Mouse (Mus musculus): ENCODE data around the gene Myl7.

- TF ChIP-seq CTCF (IDR thresholded peaks at IDR 0.05; ENCODE audit: low read depth, low read length) (no peak), EP300 (IDR thresholded peaks at IDR 0.05; ENCODE audit: insufficient read depth, low read depth, low read length) (no peak)
Observed at GRCm38 (mm10) chr11:5916178-5916548, 17.6 kb upstream of the Myl7 start.
